Mouse (Mus musculus) E14TG2a.4 (cell line): ENCODE data around the gene Snx25.

Experiments used
- H3K27me3 ChIP-seq: 2 replicates; pipeline ENCODE4 v1.6.1; 2014; ENCODE audit warnings: low read length, control low read depth; ENCODE audit not compliant: insufficient read depth
- H3K36me3 ChIP-seq: 2 replicates; pipeline ENCODE4 v1.6.1; 2014; ENCODE audit warnings: low read length, control low read depth; ENCODE audit not compliant: insufficient read depth
- H3K4me1 ChIP-seq: replicated peaks from 2 replicates; pipeline ENCODE4 v1.6.1; 2014; ENCODE audit warnings: low read depth, low read length, control low read depth
- H3K4me3 ChIP-seq: replicated peaks from 2 replicates; pipeline ENCODE4 v1.5.1; 2014; ENCODE audit warnings: mild to moderate bottlenecking, low read length
- H3K9me3 ChIP-seq: 2 replicates; pipeline ENCODE4 v1.6.1; 2014; ENCODE audit warnings: low read length, control low read depth
- CTCF ChIP-seq: conservative IDR thresholded peaks from 2 replicates; pipeline ENCODE4 v1.5.1; 2014; ENCODE audit warnings: low read length
- NANOG ChIP-seq: IDR thresholded peaks from 2 replicates; pipeline ENCODE4 v1.6.1; 2014; ENCODE audit warnings: borderline replicate concordance, low read length, mixed read lengths
- POU5F1 ChIP-seq: IDR thresholded peaks from 2 replicates; pipeline ENCODE4 v1.6.1; 2014; ENCODE audit warnings: low read length, borderline replicate concordance

Snx25 gene

DNA sequence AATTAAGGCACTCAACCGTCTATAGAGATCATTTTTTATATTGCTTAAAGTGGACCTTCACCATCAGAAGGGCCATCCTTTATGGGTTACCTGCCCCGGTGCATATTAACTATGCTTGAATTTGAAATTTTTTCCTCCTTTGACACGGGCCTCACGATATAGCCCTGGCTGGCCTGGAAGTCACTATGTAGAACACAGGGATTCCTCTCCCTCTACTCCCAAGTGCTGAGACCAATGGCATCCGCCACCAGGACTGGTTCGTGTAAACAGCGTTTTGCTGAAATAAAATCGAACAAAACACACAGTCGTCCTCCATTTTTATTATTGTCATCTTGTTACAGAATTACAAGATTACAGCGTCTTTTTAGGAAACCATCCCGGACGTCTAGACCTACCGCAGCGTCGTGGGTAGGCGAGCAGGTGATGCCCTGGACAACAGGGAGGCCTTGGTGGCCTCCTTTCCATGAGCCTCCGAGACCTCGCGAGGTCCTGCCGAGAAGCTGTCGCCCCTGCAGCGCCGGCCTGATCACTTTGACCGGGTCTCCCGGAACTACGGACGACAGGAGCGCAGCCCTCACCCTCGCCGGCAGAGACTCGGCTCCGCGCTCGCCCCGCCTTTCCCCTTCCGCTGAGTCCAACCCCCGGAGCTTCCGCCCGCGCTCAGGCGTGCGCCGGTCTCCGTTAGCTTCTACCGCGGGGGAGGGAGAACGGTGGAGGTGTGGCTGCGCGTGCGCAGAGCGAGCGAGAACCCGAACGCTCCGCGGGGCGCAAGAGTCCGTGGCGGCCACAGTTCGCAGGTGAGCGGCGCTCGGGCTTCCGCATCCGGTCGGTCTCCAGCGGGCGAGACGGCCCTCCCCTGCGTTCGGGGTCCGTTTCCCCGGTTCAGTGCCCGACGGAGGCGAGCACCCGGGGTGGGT is 11.3 kb upstream of the Snx25 start:
- peaks cover 17% of the 10 kb centered on the region for H3K9me3 ChIP-seq
- no peaks in the 10 kb centered on the region for H3K36me3 ChIP-seq
- TF ChIP-seq POU5F1 (no peak), CTCF (no peak), NANOG (no peak)

DNA sequence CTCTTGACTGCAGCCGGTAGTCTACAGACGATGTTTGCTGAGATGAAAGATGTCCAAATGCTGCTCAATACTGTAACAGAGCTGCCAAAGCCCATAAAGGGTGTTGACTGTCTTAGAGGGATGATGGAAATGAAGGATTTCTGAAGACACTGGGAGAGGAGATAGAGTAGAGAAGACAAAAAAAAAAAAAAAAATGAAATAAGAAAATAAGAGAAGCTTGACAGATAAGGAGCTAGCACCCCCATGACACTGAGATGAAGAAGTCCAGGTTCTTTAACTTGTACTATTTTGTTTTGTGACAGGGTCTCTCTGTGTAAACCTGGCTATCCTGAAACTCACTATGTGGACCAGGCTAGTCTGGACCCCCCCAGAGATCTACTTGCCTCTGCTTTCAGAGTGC is 1.1 kb upstream of the Snx25 start:
- TF ChIP-seq NANOG: no peak
- no peak for TF ChIP-seq CTCF
- no peak for TF ChIP-seq POU5F1
- H3K4me1 ChIP-seq: peaks cover 13% of the 10 kb centered on the region
- H3K27me3 ChIP-seq: peaks cover 52% of the 10 kb centered on the region
- no peaks in the 10 kb centered on the region for H3K36me3 ChIP-seq
- H3K4me3 ChIP-seq: peak overlapping the region; percentile 85
- H3K9me3 ChIP-seq: peaks cover 4% of the 10 kb centered on the region

More for the DNA sequence above, 11.3 kb upstream of the Snx25 start:
- peaks cover 10% of the 10 kb centered on the region for H3K27me3 ChIP-seq
- peaks cover 19% of the 10 kb centered on the region for H3K4me1 ChIP-seq
- peak overlapping the region; percentile 91 for H3K4me3 ChIP-seq

DNA sequence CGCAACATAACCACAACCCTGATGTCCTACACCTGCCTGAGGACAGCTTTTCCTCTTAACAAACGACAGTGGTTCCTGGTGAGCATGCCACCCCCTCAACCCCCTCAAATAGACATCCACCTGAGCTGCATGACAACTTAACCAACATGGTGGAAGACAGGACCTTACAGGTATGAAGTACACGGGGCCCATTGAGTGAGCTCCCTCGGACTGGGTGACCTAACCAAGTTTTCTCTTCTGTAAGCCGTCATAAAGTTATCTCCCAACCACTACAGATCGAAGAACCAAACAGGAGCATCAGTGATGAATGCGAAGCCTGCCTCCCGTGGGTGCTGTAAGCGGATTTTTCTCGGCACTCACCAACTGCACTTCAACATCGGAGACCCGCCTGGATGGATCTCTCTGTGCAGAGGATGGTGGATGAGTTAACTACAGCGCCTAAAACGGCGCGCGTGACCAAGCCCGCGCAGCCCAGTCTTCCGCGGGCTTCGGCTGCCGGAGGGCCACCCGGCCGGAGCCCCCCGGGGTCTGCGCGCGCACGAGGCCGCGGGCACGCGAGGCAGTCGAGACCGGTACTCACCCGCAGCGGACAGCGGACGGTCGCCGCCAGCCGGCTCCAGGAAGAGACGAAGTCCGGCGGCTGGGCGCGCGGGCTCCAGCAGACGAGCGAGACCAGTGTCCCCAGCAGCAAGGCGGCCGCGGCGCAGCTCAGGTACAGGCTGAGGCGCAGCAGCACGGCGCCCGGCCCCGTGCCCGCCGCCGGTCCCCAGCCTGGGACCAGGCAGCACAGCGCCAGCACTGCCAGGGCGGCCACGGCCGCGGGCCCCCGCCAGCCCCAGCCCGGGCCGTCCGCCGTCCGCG is 527 bp downstream of the Snx25 start, which contains the start of gene Cfap97:
TSS of gene Cfap97 (plus strand) at position 570 of the 861 bp plus-strand sequence.
- no peak for TF ChIP-seq CTCF
- TF ChIP-seq POU5F1: no peak
- TF ChIP-seq NANOG: no peak
- peaks cover 50% of the 10 kb centered on the region for H3K27me3 ChIP-seq
- peaks cover 13% of the 10 kb centered on the region for H3K4me1 ChIP-seq
- no peaks in the 10 kb centered on the region for H3K9me3 ChIP-seq
- peak within 1 kb of the TSS; percentile 85 for H3K4me3 ChIP-seq
- H3K36me3 ChIP-seq: no peaks in the 10 kb centered on the region

DNA sequence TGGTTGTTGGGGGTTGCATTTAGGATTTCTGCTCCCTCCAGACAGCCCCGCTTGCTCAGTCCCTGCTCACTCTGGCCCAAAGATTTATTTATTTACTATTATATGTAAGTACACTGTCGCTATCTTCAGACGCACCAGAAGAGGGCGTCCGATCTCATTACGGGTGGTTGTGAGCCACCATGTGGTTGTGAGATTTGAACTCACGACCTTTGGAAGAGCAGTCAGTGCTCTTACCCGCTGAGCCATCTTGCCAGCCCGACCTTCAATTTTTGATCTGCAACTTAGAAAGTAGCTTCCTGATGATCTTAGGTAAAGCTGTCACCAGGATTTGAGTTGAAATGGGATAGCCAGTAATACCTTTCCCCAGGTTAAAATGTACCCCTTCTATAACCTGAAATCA is 2.2 kb downstream of the Snx25 start:
- H3K4me3 ChIP-seq: no peak overlapping the region
- TF ChIP-seq POU5F1 (no peak), CTCF (0 out of 2 replicates have a peak, but pooled peaks have one; percentile 17)
- no peaks in the 10 kb centered on the region for H3K36me3 ChIP-seq
- H3K9me3 ChIP-seq: no peaks in the 10 kb centered on the region
- H3K4me1 ChIP-seq: peaks cover 15% of the 10 kb centered on the region
- peaks cover 41% of the 10 kb centered on the region for H3K27me3 ChIP-seq

DNA sequence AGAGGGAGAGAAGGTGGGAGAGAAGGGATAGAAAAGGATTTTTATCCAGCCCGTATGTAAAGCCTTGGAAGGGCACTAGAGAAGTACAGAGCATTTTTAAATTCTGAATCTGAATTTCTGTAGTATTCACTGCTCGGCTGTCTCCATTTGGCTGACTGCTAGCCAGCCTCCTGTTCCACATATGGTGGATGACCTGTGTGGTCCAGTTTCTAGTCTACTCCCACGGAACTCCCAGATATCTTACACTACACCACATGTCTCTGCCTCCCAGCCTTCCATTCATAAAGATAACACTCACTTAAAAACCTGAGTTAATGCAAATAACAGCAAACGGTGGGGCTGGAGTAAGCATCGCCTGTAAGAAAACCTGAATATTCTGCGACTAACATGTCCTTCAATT is 2.7 kb downstream of the Snx25 start:
- Histone ChIP-seq H3K9me3 (no peaks in the 10 kb centered on the region), H3K4me3 (no peak overlapping the region), H3K27me3 (peaks cover 36% of the 10 kb centered on the region), H3K36me3 (no peaks in the 10 kb centered on the region), H3K4me1 (peaks cover 19% of the 10 kb centered on the region)
- TF ChIP-seq POU5F1 (no peak), CTCF (no peak)

DNA sequence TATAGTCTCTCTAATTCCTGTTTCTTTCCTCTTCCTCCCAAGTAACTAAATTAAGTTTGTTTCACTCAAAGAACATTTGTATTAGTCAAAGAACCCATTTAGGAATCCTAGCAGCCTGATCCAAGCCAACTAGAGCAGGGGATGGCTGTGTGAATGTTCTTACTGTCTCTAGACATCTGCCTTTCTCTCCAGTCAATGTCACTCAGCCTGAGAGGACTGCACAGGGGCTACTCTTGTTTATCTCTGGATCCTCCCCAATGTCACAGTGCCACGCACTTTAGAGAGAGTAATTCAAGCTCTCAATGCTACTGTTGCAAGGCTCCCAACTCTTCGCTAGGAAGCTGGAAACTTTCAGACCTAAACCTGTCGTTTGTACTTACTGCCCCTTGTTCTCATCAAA is 5.8 kb downstream of the Snx25 start:
- Histone ChIP-seq H3K9me3 (no peaks in the 10 kb centered on the region), H3K36me3 (no peaks in the 10 kb centered on the region), H3K27me3 (peaks cover 16% of the 10 kb centered on the region), H3K4me3 (no peak overlapping the region), H3K4me1 (peaks cover 36% of the 10 kb centered on the region)
- no peak for TF ChIP-seq POU5F1
- TF ChIP-seq CTCF: no peak
- no peak for TF ChIP-seq NANOG

DNA sequence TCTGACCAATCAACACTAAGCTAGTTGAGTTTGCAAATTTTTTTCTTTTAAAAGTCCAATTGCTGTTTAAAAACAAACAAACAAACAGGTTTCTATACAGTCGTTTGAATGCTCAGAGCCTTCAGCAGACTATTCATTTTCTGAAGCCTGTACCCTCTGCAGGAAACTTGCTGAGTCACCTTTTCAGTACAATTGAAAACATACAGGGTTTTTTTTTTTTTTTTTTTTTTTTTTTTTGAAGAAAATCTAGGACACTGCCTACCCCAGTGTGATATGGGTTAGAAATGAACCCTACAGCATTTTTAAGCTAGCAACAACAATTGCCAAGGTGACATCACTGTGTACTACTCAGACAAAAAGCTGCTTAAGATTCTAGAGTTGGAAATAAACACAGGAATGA is 8.0 kb downstream of the Snx25 start:
- no peak overlapping the region for H3K4me3 ChIP-seq

DNA sequence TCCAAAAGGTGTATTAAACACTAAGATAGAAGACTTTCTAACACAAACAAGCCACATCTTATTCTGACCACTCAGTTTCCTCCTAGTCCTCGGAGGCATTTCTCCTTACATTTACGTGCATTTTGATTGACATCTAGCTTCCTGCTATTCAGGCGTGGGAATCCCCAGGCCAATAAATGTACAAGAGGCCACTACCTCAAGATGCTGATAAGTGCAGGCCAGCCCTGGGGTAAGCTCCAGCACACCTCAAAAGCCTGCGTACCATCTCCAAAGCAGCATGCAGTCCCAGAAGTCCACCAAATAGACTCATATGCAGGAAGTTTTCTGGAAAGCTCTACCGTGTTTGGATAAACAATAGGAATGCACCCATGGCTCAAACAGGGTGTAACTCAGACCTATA is 8.5 kb downstream of the Snx25 start:
- Histone ChIP-seq H3K27me3 (no peaks in the 10 kb centered on the region), H3K36me3 (no peaks in the 10 kb centered on the region), H3K4me1 (peaks cover 29% of the 10 kb centered on the region), H3K9me3 (no peaks in the 10 kb centered on the region), H3K4me3 (no peak overlapping the region)
- no peak for TF ChIP-seq CTCF
- no peak for TF ChIP-seq POU5F1
- no peak for TF ChIP-seq NANOG

More for the DNA sequence above, 8.0 kb downstream of the Snx25 start:
- no peaks in the 10 kb centered on the region for H3K9me3 ChIP-seq
- H3K27me3 ChIP-seq: no peaks in the 10 kb centered on the region
- no peak for TF ChIP-seq POU5F1
- TF ChIP-seq CTCF: no peak
- TF ChIP-seq NANOG: no peak
- no peaks in the 10 kb centered on the region for H3K36me3 ChIP-seq
- peaks cover 29% of the 10 kb centered on the region for H3K4me1 ChIP-seq
